Mouse (Mus musculus) liver, embryonic 13.5 days (tissue): ENCODE measurements around the gene A930004D18Rik. TPM values are rescaled to one million over a fixed set of nuclear protein-coding genes. Genes with fewer than 3 reads are reported as not detected.
A peak's percentile ranks its signal among the peaks of the same experiment; 100 is the strongest.

ENCODE experiments used
- ATAC-seq: fragments of 200-750 bp; cut with Nextera tagmentation; 2 replicates; pipeline ENCODE4 v1.8.0; 2017; ENCODE audit warnings: low read depth, mild to moderate bottlenecking, moderate number of reproducible peaks, moderate library complexity
- DNase-seq: peaks from one replicate; pipeline ENCODE4 v3.0.0; 2022
- H3K27ac ChIP-seq: fragments of 300-500 bp; sonication (generic); 2 replicates; pipeline ENCODE4 v1.5.1; 2015; ENCODE audit warnings: moderate library complexity, mild to moderate bottlenecking, inconsistent platforms
- H3K27me3 ChIP-seq: fragments of 300-500 bp; sonication (generic); 2 replicates; pipeline ENCODE4 v1.6.1; 2015; ENCODE audit warnings: mild to moderate bottlenecking, inconsistent platforms
- H3K36me3 ChIP-seq: fragments of 300-500 bp; sonication (generic); 2 replicates; pipeline ENCODE4 v1.6.1; 2015; ENCODE audit warnings: mild to moderate bottlenecking, inconsistent platforms
- H3K4me1 ChIP-seq: fragments of 300-500 bp; sonication (generic); replicated peaks from 2 replicates; pipeline ENCODE4 v1.6.1; 2015; ENCODE audit warnings: inconsistent platforms
- H3K4me2 ChIP-seq: fragments of 300-500 bp; sonication (generic); 2 replicates; pipeline ENCODE4 v1.6.1; 2015; ENCODE audit warnings: inconsistent platforms, mild to moderate bottlenecking, moderate library complexity
- H3K4me3 ChIP-seq: fragments of 300-500 bp; sonication (generic); replicated peaks from 2 replicates; pipeline ENCODE4 v1.5.1; 2015; ENCODE audit warnings: mild to moderate bottlenecking, inconsistent platforms
- H3K9ac ChIP-seq: fragments of 300-500 bp; sonication (generic); 2 replicates; pipeline ENCODE4 v1.6.1; 2015; ENCODE audit warnings: mild to moderate bottlenecking, inconsistent platforms
- H3K9me3 ChIP-seq: fragments of 300-500 bp; sonication (generic); replicated peaks from 2 replicates; pipeline ENCODE4 v1.6.1; 2016; ENCODE audit warnings: inconsistent platforms
- WGBS: fragments of 180-500 bp; shearing (Covaris S2); methylation state at CpG from one replicate; pipeline ENCODE4 v1.1.7; 2015; ENCODE audit not compliant: insufficient replicate concordance; 5-methylcytosine and 5-hydroxymethylcytosine counted together
- polyA plus RNA-seq: library from polyadenylated mRNA; unstranded; fragments of >200 nt; fragmentation: Nextera tagmentation; extraction: Ambion mirVana; gene quantifications from 2 replicates; pipeline ENCODE4 v1.2.1, GENCODE M21; 2015

A930004D18Rik gene
- polyA plus RNA-seq, 1 experiment from 2014 or later, result 1.2 TPM

DNA sequence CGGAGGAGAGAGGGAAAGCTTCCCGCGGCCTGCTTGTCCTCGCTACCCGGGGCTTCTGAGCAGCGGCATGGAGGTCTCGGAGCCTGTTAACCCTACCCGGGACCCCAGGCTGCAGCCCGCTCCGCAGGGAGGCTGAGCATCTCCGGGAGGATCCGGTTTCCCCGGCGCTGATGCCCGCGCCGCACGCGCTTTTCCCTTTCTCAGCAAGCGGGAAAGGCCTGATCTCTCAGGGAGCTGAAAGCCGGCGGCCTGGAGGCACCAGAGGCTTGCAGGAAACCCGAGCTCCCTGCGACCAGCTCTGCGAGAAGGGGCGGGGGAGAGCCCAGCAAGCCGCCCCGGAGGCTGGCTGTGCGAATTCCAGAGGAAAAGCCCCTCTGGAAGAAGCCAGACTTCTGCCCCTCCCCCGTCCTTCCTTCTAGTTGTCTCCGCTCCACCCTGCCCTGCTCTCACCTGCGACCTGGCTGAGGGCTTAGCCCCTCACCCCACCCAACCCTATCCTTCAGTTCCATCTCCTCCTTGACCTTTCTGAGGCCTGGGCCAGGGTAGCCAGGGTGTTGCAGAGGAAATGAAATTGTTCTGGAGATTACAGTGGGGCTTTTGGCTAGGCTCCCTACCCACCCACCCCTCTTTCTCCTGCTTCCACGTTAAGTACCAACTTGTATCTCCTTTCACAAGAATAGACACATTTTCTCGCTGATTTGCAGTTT, 5.6 kb downstream of the A930004D18Rik start:
- Histone ChIP-seq H3K9me3 (no peaks in the 10 kb centered on the region), H3K27me3 (peaks cover 83% of the 10 kb centered on the region), H3K36me3 (no peaks in the 10 kb centered on the region), H3K9ac (peak overlapping the region; percentile 69), H3K27ac (no peak overlapping the region), H3K4me3 (peak overlapping the region; percentile 46), H3K4me1 (peaks cover 33% of the 10 kb centered on the region), H3K4me2 (peak overlapping the region; percentile 70)
- DNase-seq (no peak), ATAC-seq (no peak)
- WGBS, result 7% methylated on average over 34 of the region's 34 CpGs

DNA sequence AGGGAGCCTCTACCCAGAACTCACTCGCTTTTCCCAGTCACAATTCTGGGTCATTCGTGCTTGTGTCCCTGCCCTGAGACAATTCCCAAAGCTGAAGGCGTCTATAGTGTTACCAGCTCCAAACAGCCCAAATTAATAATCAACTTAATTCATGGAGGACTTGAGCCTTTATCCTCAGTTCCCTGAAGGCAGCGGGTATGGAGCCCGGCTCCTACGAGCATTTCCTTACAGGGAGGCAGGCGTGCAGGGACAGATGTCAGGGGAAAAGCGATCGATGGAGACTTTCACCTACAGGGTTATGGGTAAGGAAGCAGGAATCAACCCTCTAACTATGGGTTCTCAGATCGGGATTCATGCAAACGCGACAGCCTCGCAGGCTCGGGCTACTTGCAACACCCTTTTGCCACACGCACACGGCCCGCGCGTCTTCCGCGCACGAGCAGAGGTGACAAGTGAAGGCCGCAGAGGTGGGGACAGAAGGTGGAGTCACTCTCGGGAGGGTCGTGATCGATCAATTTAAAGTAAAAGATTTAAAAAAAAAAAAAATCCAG, 6.2 kb downstream of the A930004D18Rik start:
- peak overlapping the region; percentile 70 for H3K4me2 ChIP-seq
- peak overlapping the region; percentile 46 for H3K4me3 ChIP-seq
- DNase-seq (no peak), ATAC-seq (no peak)
- no peaks in the 10 kb centered on the region for H3K36me3 ChIP-seq
- 7% methylated on average over 26 of the region's 26 CpGs for WGBS
- peaks cover 85% of the 10 kb centered on the region for H3K27me3 ChIP-seq
- H3K27ac ChIP-seq, result no peak overlapping the region
- H3K9ac ChIP-seq, result peak overlapping the region; percentile 69
- H3K4me1 ChIP-seq, result peaks cover 39% of the 10 kb centered on the region
- no peaks in the 10 kb centered on the region for H3K9me3 ChIP-seq

DNA sequence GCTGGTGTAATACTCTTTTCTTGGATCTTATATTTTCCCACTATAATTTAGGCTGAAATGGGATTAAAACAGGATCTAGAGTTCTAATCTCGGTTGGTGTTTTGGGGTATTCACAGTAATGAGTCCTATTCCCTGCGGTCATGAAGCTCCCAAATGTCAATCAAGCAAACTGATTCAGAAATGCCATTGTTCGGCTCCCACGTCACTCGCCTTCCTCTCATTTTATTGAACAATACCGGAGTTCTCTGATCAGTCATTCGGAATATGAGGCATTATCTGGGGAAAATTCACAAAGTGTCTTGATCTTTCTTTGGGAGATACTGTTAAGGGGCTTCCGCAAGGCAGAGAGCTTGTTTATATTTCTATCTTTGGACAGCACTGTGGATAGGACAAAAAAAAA, 7.0 kb downstream of the A930004D18Rik start:
- Histone ChIP-seq H3K4me2 (no peak overlapping the region), H3K4me3 (no peak overlapping the region), H3K27ac (no peak overlapping the region), H3K9me3 (no peaks in the 10 kb centered on the region), H3K27me3 (peaks cover 92% of the 10 kb centered on the region), H3K4me1 (peaks cover 47% of the 10 kb centered on the region), H3K9ac (no peak overlapping the region), H3K36me3 (no peaks in the 10 kb centered on the region)
- no peak for ATAC-seq
- WGBS, result 60% methylated on average over 8 of the region's 8 CpGs
- DNase-seq, result no peak

DNA sequence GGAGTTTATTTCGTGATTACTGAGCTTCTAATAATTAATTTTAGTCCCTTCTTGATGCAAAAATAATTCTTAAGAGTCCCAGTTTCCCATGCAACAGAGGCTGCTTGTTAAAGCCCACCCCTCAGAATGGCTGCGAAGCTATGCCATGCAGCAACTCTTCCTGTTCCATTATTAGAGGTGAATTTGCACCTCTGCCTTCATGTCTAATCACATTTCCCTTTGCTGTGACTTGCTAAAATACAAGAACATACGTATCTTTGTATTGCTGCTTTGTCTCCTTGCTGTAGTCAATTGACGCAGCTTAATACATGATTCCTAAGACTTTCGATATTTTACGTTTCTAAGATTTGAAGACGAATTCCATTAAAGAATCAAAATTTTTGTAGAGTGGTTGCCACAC, 7.9 kb downstream of the A930004D18Rik start:
- no peak for ATAC-seq

DNA sequence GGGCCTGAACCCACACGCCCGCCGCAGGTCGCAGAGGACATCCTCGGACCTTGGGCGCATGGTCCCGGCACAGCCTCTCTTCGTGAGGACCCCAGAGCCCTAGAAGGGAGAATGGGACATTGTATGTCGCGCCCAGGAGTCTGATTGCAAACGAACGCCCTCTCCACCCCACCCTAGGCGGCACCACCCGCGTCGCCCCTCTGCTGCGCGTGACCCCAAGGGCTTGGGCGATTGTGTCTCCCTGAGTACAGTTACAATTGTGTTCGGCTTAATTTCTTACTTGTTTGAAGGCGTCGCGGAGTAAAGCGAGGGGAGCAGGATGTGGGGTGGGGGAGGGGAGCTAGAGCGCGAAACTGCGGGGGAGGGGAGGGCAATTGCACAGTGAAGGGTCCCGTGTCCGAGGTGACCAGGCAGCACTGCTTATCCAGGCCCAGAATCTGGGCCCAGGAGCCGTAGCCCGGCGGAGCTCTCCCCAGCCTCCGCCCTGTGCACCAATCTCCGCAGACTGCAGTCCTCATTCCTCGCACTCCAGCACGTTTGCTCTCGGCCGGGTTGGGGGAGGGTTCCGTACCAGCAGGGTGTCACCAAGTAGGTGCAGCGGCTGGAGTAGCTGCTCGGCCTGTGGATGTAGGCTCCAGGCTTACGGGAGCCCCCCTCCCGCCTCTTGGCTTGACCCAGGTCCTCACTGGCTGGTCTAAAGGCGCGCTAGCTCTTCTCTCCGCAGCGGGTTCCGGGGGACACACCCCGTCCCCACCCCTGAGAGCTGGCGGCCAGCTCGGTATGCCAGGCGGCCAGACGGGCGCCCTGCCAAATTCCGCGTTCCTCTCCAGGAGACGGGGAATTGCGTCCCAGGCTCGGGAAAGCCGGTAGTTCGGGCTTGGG, 9.2 kb downstream of the A930004D18Rik start:
- peak; percentile 52 for DNase-seq
- under 1% methylated on average over 61 of the region's 61 CpGs for WGBS
- Histone ChIP-seq H3K27me3 (peaks cover 87% of the 10 kb centered on the region), H3K36me3 (no peaks in the 10 kb centered on the region), H3K4me3 (peak overlapping the region; percentile 66), H3K9me3 (no peaks in the 10 kb centered on the region), H3K4me2 (peak overlapping the region; percentile 87), H3K9ac (peak overlapping the region; percentile 66), H3K4me1 (peaks cover 49% of the 10 kb centered on the region), H3K27ac (peak overlapping the region; percentile 86)
- ATAC-seq, result peak; percentile 70

More for the DNA sequence above, 7.9 kb downstream of the A930004D18Rik start:
- peaks cover 96% of the 10 kb centered on the region for H3K27me3 ChIP-seq
- no peak overlapping the region for H3K9ac ChIP-seq
- H3K36me3 ChIP-seq, result no peaks in the 10 kb centered on the region
- no peak for DNase-seq
- H3K4me2 ChIP-seq, result no peak overlapping the region
- H3K4me3 ChIP-seq, result no peak overlapping the region
- WGBS, result 73% methylated on average over 7 of the region's 7 CpGs
- peaks cover 49% of the 10 kb centered on the region for H3K4me1 ChIP-seq
- no peak overlapping the region for H3K27ac ChIP-seq
- H3K9me3 ChIP-seq, result no peaks in the 10 kb centered on the region

DNA sequence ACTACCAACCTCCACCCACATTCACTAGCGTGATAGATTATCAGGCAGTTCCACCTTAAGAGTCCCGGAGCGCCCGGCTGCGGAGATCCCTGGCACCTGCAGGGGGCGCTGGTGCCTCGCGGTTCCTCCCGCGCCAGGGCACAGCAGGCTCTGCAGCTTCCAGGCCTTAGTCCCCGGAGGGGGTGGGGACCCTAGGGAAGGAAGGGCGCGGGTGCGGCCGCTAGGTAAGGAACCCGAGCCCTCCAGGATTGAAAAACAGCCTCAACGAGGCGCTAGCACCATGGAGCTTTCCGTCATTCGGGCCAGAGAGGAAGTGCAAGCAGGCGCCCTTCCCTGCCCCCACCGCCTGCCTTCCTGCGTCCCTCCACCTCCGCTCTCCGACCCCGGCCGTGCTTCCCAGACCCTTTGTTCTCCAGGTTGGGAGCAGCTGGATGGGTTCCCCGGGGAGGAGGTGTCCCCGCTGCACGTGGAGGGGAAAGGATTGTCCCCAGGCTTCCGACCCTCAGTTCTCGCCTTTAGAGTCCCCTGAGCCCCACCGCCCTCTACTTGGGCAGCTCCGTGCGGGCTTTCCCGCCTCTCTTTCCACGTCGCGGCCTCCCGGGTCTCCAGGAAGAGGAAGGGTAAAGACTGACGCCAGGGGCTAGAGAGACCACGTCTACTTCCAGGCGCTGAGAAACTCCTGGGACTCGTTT, 9.9 kb downstream of the A930004D18Rik start:
- peak overlapping the region; percentile 66 for H3K4me3 ChIP-seq

DNA sequence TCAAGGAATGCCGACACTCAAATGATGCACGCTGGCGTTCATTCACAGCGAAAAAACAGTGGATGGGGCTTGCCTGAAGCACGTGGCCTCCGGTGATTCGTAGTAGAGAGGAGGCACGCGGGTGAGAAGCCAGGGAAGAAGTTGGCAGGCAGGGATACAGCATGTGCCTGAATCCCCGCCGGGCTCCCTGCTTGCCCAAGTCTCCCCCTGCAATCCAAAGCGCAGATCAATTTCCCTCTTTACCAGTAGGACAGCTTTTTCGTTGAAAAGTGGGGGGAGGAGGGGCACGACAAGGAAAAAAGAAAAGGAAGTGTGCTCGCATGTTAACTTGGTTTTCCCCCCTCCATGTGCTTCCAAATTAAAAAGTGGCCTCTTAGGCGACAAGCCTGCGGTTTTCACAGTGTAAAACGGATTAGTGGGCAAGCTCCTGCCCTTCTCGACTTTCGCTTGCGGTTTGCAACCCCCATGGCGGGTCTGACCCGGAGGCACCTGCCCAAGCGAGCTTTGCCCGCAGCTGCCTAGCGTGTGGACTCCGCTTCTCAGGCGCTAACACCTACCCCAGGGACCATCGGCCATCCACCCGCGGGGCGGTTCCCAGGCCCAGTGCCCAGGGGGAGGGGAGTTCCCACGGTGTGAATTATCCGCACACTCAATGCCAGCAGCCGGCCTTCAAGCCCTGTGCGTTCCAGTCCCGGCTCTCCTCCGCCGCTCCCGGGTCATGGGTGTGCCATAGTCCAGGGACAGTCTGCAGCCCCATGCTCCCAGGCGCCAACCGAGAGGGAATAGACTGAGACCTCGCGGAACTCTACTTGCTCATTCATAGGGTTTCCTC, 11.2 kb downstream of the A930004D18Rik start:
- Histone ChIP-seq H3K9ac (peak overlapping the region; percentile 67), H3K27me3 (peaks cover 67% of the 10 kb centered on the region), H3K4me3 (peak overlapping the region; percentile 66), H3K9me3 (no peaks in the 10 kb centered on the region), H3K27ac (no peak overlapping the region), H3K36me3 (no peaks in the 10 kb centered on the region), H3K4me1 (peaks cover 41% of the 10 kb centered on the region), H3K4me2 (peak overlapping the region; percentile 87)
- WGBS, result under 1% methylated on average over 44 of the region's 44 CpGs
- peak; percentile 27; the same call in 1 of the 2 replicates for ATAC-seq
- no peak for DNase-seq

More for the DNA sequence above, 9.9 kb downstream of the A930004D18Rik start:
- ATAC-seq, result peak; percentile 82
- Histone ChIP-seq H3K9ac (peak overlapping the region; percentile 66), H3K4me2 (peak overlapping the region; percentile 87), H3K36me3 (no peaks in the 10 kb centered on the region), H3K9me3 (no peaks in the 10 kb centered on the region), H3K4me1 (peaks cover 49% of the 10 kb centered on the region), H3K27me3 (peaks cover 79% of the 10 kb centered on the region), H3K27ac (peak overlapping the region; percentile 86)
- under 1% methylated on average over 43 of the region's 44 CpGs for WGBS
- peak; percentile 84 for DNase-seq

DNA sequence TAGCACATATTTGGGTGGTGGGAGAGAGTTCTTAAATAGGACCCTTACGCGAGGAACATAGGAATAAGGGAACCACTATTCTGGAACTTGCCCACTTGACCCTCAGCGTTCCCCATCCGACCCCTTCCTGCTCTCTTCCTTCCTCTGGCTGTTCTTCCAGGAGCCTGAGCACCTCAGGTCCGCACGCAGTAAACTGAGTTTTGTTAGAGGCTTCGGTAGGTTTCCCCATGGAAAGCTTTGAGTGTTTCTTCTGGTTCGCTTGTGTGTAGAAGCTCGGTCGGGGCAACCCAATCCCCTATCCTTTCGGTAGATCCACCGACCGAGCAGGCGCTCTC, 11.8 kb downstream of the A930004D18Rik start:
- no peaks in the 10 kb centered on the region for H3K9me3 ChIP-seq
- 2% methylated on average over 14 of the region's 14 CpGs for WGBS
- peak overlapping the region; percentile 87 for H3K4me2 ChIP-seq
- no peak overlapping the region for H3K27ac ChIP-seq
- peaks cover 61% of the 10 kb centered on the region for H3K27me3 ChIP-seq
- H3K36me3 ChIP-seq, result no peaks in the 10 kb centered on the region
- DNase-seq, result no peak
- no peak for ATAC-seq
- H3K4me3 ChIP-seq, result peak overlapping the region; percentile 66
- H3K9ac ChIP-seq, result peak overlapping the region; percentile 67
- H3K4me1 ChIP-seq, result peaks cover 37% of the 10 kb centered on the region

DNA sequence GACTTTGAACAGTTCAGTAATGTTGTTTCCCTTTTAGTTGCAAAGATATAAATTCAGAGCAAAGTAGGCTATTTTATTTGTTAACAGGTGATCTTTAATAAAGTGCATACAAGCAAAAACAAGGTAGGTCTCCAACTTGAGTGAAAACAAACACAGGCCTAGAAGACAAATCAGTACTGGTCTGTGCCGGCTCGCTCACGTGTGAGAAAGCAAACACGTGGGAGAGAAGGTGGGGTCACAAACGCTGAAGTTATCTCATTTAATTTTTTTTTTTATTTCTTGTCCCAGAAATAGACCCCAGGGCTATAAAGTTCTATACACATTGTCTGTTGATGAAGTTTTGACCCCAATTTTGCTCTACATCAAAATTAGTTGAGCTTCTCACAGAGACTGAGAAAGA, 12.4 kb downstream of the A930004D18Rik start:
- no peaks in the 10 kb centered on the region for H3K9me3 ChIP-seq
- H3K4me2 ChIP-seq, result no peak overlapping the region
- peaks cover 55% of the 10 kb centered on the region for H3K27me3 ChIP-seq
- H3K4me3 ChIP-seq, result no peak overlapping the region
- no peak for DNase-seq
- no peak for ATAC-seq
- 35% methylated on average over 5 of the region's 5 CpGs for WGBS
- H3K27ac ChIP-seq, result no peak overlapping the region
- H3K9ac ChIP-seq, result no peak overlapping the region
- no peaks in the 10 kb centered on the region for H3K36me3 ChIP-seq
- peaks cover 37% of the 10 kb centered on the region for H3K4me1 ChIP-seq

DNA sequence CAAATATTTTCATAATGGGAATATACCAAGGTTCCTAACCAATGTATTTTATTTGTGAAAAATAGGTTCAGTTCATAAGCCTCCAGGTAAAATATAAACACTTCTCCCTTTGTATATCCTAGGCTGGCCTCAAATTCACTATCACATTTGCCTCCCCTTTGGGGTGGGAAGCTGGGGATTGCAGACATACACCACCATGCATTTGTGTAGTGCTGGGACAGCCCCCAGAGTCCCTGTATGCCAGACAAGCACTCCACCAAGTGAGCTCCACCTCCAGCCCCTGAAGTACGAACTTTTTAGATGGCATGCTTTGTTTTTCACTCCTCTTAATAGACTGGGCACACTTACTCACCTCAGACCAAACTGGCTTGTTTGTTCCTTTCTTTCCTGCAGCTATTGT, 14.7 kb downstream of the A930004D18Rik start:
- WGBS, result 43% methylated on average over 1 of the region's 1 CpGs
- H3K27me3 ChIP-seq, result peaks cover 34% of the 10 kb centered on the region
- H3K4me2 ChIP-seq, result no peak overlapping the region
- no peak overlapping the region for H3K27ac ChIP-seq
- H3K4me1 ChIP-seq, result peaks cover 25% of the 10 kb centered on the region
- no peak for ATAC-seq
- no peaks in the 10 kb centered on the region for H3K9me3 ChIP-seq
- no peak overlapping the region for H3K9ac ChIP-seq
- no peaks in the 10 kb centered on the region for H3K36me3 ChIP-seq
- H3K4me3 ChIP-seq, result no peak overlapping the region
- no peak for DNase-seq
